Mouse (Mus musculus) intestine, embryonic 15.5 days (tissue): ENCODE measurements around the gene Mapk10. TPM values are rescaled to one million over a fixed set of nuclear protein-coding genes. Genes with fewer than 3 reads are reported as not detected.

ENCODE experiments used
- ATAC-seq: fragments of 200-750 bp; cut with Nextera tagmentation; 2 replicates; pipeline ENCODE4 v1.8.0; 2017; ENCODE audit warnings: moderate TSS enrichment, moderate library complexity
- H3K27ac ChIP-seq: fragments of 300-500 bp; sonication (generic); 2 replicates; pipeline ENCODE4 v1.5.1; 2015; ENCODE audit warnings: mild to moderate bottlenecking, inconsistent platforms
- H3K27me3 ChIP-seq: fragments of 300-500 bp; sonication (generic); replicated peaks from 2 replicates; pipeline ENCODE4 v1.6.1; 2015; ENCODE audit warnings: inconsistent platforms
- H3K36me3 ChIP-seq: fragments of 300-500 bp; sonication (generic); 2 replicates; pipeline ENCODE4 v1.6.1; 2015; ENCODE audit warnings: inconsistent platforms
- H3K4me1 ChIP-seq: fragments of 300-500 bp; sonication (generic); replicated peaks from 2 replicates; pipeline ENCODE4 v1.6.1; 2015; ENCODE audit warnings: inconsistent platforms
- H3K4me2 ChIP-seq: fragments of 300-500 bp; sonication (generic); replicated peaks from 2 replicates; pipeline ENCODE4 v1.6.1; 2015; ENCODE audit warnings: mild to moderate bottlenecking, inconsistent platforms
- H3K4me3 ChIP-seq: fragments of 300-500 bp; sonication (generic); replicated peaks from 2 replicates; pipeline ENCODE4 v1.5.1; 2015; ENCODE audit warnings: inconsistent platforms
- H3K9ac ChIP-seq: fragments of 300-500 bp; sonication (generic); 2 replicates; pipeline ENCODE4 v1.6.1; 2015; ENCODE audit warnings: inconsistent platforms
- H3K9me3 ChIP-seq: fragments of 300-500 bp; sonication (generic); 2 replicates; pipeline ENCODE4 v1.6.1; 2016; ENCODE audit warnings: inconsistent platforms
- WGBS: fragments of 180-500 bp; shearing (Covaris S2); methylation state at CpG from one replicate; pipeline ENCODE4 v1.1.7; 2015; 5-methylcytosine and 5-hydroxymethylcytosine counted together
- polyA plus RNA-seq: library from polyadenylated mRNA; unstranded; fragments of >200 nt; fragmentation: Nextera tagmentation; extraction: Ambion mirVana; gene quantifications from 2 replicates; pipeline ENCODE4 v1.2.1, GENCODE M21; 2015

Mapk10 gene
- polyA plus RNA-seq, 1 experiment from 2014 or later, result 6.5 TPM

DNA sequence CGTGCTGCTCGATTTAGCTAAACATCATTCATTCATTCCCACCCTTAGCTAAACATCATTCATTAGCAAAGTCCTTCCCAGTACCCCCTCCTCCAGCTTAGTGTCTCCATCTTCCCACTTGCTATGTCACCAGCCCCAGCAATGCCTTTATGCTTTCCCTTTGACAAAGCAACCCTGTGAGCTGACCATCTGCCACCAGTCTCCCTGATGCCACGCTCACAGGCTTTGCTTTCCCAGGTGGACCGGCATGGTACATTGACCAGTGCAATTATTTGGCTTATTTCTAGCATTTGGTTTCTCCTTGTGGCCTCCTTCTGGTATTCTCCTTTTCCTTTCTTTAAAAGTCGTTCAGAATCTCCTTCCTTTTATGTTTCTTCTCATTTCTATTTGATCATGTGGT, 284.3 kb downstream of the Mapk10 start:
- Histone ChIP-seq H3K4me2 (no peak overlapping the region), H3K9me3 (no peaks in the 10 kb centered on the region), H3K36me3 (no peaks in the 10 kb centered on the region), H3K4me1 (no peaks in the 10 kb centered on the region), H3K27me3 (no peaks in the 10 kb centered on the region), H3K9ac (no peak overlapping the region), H3K4me3 (no peak overlapping the region), H3K27ac (no peak overlapping the region)
- 79% methylated on average over 5 of the region's 5 CpGs for WGBS
- no peak for ATAC-seq

GRCm38 (mm10) chr5:102920199-102920598, 290.9 kb downstream of the Mapk10 start:
- no peaks in the 10 kb centered on the region for H3K27me3 ChIP-seq
- no peaks in the 10 kb centered on the region for H3K4me1 ChIP-seq
- H3K4me2 ChIP-seq, result no peak overlapping the region
- no peak for ATAC-seq
- no peaks in the 10 kb centered on the region for H3K9me3 ChIP-seq
- H3K27ac ChIP-seq, result no peak overlapping the region
- H3K9ac ChIP-seq, result no peak overlapping the region
- no peak overlapping the region for H3K4me3 ChIP-seq
- 86% methylated on average over 2 of the region's 2 CpGs for WGBS
- no peaks in the 10 kb centered on the region for H3K36me3 ChIP-seq

DNA sequence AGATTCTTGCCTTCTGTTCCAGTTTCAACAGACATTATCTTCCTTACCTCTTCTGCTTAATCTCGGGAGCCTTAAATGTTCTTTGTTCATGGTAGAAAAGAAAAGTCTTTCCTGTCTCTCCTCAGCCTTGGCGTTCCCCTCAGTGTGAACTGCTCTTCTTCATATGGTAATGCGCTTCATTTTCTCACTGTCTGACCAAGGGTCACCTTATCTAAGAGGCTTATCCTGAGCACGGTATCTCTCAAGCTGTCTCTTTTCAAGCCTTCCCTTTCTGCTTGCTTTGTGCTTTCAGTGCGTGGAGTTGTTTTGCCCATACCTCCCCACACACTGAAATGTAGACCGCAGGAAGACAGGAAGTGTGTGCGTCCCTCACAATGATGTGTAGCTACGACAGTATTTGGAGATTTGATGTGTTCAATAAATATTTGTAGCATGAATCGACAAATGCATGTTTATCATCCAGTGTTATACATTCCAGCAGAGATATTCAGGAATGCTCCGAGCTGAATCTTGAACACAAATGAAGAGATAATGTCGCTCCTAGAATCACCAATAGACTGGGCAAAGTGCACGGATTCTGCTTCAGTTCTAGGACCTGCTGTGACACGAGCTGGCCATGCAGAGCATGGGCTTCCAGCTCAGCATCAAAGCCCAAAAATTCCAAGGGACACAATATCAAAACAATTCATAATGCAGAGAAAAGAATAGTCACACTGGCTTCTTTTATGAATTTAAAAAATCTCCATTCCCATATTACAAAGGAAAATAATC, 305.5 kb downstream of the Mapk10 start:
- Histone ChIP-seq H3K27ac (no peak overlapping the region), H3K9me3 (no peaks in the 10 kb centered on the region), H3K27me3 (no peaks in the 10 kb centered on the region), H3K9ac (no peak overlapping the region), H3K4me2 (no peak overlapping the region), H3K4me3 (no peak overlapping the region), H3K36me3 (no peaks in the 10 kb centered on the region), H3K4me1 (no peaks in the 10 kb centered on the region)
- whole genome bisulfite sequencing, result 42% methylated on average over 13 of the region's 13 CpGs
- ATAC-seq, result no peak

DNA sequence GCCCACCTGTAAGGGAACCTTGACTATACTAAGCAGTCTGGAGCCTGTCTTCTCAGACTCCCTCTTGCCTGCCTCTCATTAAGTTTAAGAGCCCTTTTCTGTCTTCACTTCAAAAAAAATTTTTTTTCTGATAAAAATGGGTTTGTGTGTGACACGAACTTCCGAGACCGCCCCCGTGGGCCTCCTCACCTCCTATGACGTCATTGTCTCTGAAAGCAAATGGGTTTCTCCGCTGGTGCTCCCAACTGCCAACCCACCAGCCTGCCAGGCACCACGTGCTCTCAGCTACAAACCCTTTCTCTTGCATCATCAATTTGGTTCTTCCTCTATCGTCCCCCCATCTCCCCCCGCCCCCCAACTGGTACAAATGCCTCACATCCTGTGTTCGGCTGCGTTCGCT, 307.1 kb downstream of the Mapk10 start:
- Histone ChIP-seq H3K27me3 (no peaks in the 10 kb centered on the region), H3K4me3 (no peak overlapping the region), H3K9ac (no peak overlapping the region), H3K4me2 (no peak overlapping the region), H3K36me3 (no peaks in the 10 kb centered on the region), H3K4me1 (no peaks in the 10 kb centered on the region), H3K27ac (no peak overlapping the region), H3K9me3 (no peaks in the 10 kb centered on the region)
- ATAC-seq, result no peak
- WGBS, result 80% methylated on average over 12 of the region's 12 CpGs

- ATAC-seq, result no peak
- Histone ChIP-seq H3K36me3 (no peaks in the 10 kb centered on the region), H3K4me3 (no peak overlapping the region), H3K4me1 (no peaks in the 10 kb centered on the region), H3K4me2 (no peak overlapping the region), H3K9ac (no peak overlapping the region), H3K27me3 (no peaks in the 10 kb centered on the region), H3K9me3 (no peaks in the 10 kb centered on the region), H3K27ac (no peak overlapping the region)
- 92% methylated on average over 9 of the region's 9 CpGs for WGBS
Observed at GRCm38 (mm10) chr5:102903487-102903886, 307.6 kb downstream of the Mapk10 start.

- 86% methylated on average over 5 of the region's 5 CpGs for WGBS
- no peak overlapping the region for H3K4me2 ChIP-seq
- no peaks in the 10 kb centered on the region for H3K27me3 ChIP-seq
- no peak overlapping the region for H3K9ac ChIP-seq
- no peak overlapping the region for H3K4me3 ChIP-seq
- H3K9me3 ChIP-seq, result no peaks in the 10 kb centered on the region
- no peak for ATAC-seq
- H3K27ac ChIP-seq, result no peak overlapping the region
- no peaks in the 10 kb centered on the region for H3K4me1 ChIP-seq
- H3K36me3 ChIP-seq, result no peaks in the 10 kb centered on the region
Observed at GRCm38 (mm10) chr5:102901176-102901575, 310.0 kb downstream of the Mapk10 start.

DNA sequence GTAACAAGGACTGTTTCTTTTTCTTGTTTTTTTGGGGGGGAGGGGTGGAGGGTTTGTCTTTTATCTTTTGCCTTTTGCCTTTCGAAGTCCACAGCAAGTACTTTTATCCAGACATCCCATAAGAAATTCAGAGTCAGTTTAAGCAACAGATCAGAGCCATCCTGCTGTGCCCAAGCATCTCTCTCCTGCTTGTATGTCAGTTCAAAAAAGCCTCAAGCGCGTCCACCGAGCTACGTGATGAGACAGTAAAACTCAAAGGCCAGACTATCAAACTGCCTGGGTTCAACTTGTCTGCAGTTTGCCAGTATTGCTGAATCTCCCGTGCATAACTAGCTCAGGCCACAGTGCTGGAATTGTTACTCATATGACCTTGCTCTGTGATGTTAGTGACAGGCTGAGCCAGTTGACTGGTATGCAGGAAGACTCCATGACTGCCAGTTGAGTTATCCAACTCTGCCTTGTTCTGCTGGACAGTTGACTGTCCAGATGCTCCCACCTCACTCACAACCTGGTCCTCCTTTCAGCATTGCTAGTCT, 311.4 kb downstream of the Mapk10 start:
- ATAC-seq, result no peak
- Histone ChIP-seq H3K27me3 (no peaks in the 10 kb centered on the region), H3K4me1 (no peaks in the 10 kb centered on the region), H3K9ac (no peak overlapping the region), H3K9me3 (no peaks in the 10 kb centered on the region), H3K4me2 (no peak overlapping the region), H3K27ac (no peak overlapping the region), H3K36me3 (no peaks in the 10 kb centered on the region), H3K4me3 (no peak overlapping the region)
- 79% methylated on average over 6 of the region's 6 CpGs for WGBS

GRCm38 (mm10) chr5:102898301-102898700, 312.8 kb downstream of the Mapk10 start:
- ATAC-seq, result no peak
- Histone ChIP-seq H3K4me3 (no peak overlapping the region), H3K4me2 (no peak overlapping the region), H3K27me3 (no peaks in the 10 kb centered on the region), H3K4me1 (no peaks in the 10 kb centered on the region), H3K9me3 (no peaks in the 10 kb centered on the region), H3K36me3 (no peaks in the 10 kb centered on the region), H3K27ac (no peak overlapping the region), H3K9ac (no peak overlapping the region)
- WGBS, result 93% methylated on average over 4 of the region's 4 CpGs

DNA sequence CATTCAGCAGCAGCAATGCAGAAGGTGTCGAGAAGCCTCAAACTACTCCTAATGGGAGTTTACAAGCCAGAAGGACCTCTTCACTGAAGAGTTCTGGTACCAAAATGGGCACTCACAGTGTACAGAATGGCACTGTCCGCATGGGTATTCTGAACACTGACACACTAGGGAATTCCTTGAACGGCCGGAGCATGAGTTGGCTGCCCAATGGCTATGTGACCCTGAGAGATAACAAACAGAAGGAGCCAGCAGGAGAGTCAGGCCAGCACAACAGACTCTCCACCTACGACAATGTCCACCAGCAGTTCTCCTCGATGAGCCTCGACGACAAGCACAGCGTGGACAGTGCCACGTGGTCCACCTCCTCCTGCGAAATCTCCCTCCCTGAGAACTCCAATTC, 318.9 kb downstream of the Mapk10 start:
- Histone ChIP-seq H3K27ac (no peak overlapping the region), H3K9ac (no peak overlapping the region), H3K4me2 (no peak overlapping the region), H3K27me3 (no peaks in the 10 kb centered on the region), H3K9me3 (no peaks in the 10 kb centered on the region), H3K4me1 (no peaks in the 10 kb centered on the region), H3K4me3 (no peak overlapping the region), H3K36me3 (no peaks in the 10 kb centered on the region)
- WGBS, result 96% methylated on average over 11 of the region's 11 CpGs
- ATAC-seq, result no peak

GRCm38 (mm10) chr5:102889163-102889488, 322.0 kb downstream of the Mapk10 start:
- no peak overlapping the region for H3K27ac ChIP-seq
- H3K36me3 ChIP-seq, result no peaks in the 10 kb centered on the region
- H3K9me3 ChIP-seq, result no peaks in the 10 kb centered on the region
- H3K4me1 ChIP-seq, result no peaks in the 10 kb centered on the region
- H3K4me2 ChIP-seq, result no peak overlapping the region
- no peak overlapping the region for H3K9ac ChIP-seq
- no peak for ATAC-seq
- 69% methylated on average over 2 of the region's 2 CpGs for WGBS
- no peaks in the 10 kb centered on the region for H3K27me3 ChIP-seq
- no peak overlapping the region for H3K4me3 ChIP-seq

DNA sequence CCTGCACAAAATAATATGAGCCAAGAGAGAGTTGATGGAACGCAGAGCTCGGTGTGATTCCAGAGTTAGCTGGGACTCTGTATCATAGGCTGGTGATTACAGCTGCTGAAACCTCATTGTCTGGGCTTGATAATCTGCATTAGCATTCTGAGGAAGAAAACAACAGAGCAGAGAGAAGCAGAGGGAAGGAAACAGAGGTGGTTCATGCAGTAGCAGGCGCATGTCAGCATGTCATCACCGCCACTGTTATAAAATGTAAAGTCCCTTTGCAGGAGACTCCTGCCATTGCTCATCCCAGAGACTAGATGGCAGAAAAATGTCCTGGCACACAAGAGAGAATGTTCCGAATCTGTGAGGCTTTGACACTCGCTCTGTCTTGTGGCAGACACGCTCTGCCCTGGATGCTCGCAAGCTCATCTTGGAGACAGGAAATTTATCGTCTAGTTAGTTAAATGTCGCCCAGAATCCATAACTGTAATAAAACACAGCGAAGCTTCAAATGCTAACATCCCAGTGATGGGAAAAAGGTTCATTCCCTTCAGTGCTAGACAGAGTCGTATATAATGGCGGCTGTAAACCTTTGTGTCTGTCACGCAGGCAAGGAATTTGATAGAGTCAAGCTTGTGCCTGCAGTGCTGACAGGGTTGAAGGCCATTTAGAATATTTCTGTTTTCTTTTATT, 322.5 kb downstream of the Mapk10 start:
- 66% methylated on average over 14 of the region's 14 CpGs for WGBS
- H3K4me2 ChIP-seq, result no peak overlapping the region
- H3K4me1 ChIP-seq, result no peaks in the 10 kb centered on the region
- no peak for ATAC-seq
- H3K36me3 ChIP-seq, result no peaks in the 10 kb centered on the region
- no peaks in the 10 kb centered on the region for H3K9me3 ChIP-seq
- no peaks in the 10 kb centered on the region for H3K27me3 ChIP-seq
- H3K9ac ChIP-seq, result no peak overlapping the region
- no peak overlapping the region for H3K4me3 ChIP-seq
- H3K27ac ChIP-seq, result no peak overlapping the region

DNA sequence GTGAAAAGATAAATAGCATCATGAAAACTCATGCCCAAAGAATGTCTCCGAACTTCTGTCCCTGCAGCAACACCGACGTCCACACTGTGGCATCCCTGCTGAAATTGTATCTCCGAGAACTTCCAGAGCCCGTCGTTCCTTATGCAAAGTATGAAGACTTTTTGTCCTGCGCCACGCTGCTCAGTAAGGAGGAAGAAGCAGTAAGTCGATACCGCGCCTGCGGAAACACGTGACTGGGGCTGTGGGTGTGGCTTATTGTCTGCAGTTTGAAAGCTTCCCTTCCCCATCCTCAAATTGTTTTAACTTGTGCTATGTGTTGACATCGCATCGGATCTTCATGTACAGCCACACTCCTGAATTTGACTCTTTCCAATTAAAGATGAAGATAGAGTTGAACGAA, 335.5 kb downstream of the Mapk10 start:
- no peak overlapping the region for H3K9ac ChIP-seq
- H3K27me3 ChIP-seq, result no peaks in the 10 kb centered on the region
- H3K4me1 ChIP-seq, result no peaks in the 10 kb centered on the region
- no peak for ATAC-seq
- H3K9me3 ChIP-seq, result no peaks in the 10 kb centered on the region
- no peaks in the 10 kb centered on the region for H3K36me3 ChIP-seq
- no peak overlapping the region for H3K4me2 ChIP-seq
- 73% methylated on average over 16 of the region's 16 CpGs for WGBS
- H3K27ac ChIP-seq, result no peak overlapping the region
- no peak overlapping the region for H3K4me3 ChIP-seq
